Mouse (Mus musculus): ENCODE results near the gene Pten.

The Pten gene

GRCm38 (mm10) chr19:32754188-32755000, 2.9 kb upstream of the Pten start:
- CTCF ChIA-PET = interaction anchor here (0.6 to 3.2 kb wide), 4 partner anchors 70 to 471 kb away, joined by 3 to 16 read pairs (median 8); no protein-coding TSS in a partner anchor

- CTCF ChIA-PET = interaction anchor here (0.7 to 3.2 kb wide), 3 partner anchors 201 to 472 kb away, joined by 7 to 12 read pairs (median 12); no protein-coding TSS in a partner anchor
Measured at GRCm38 (mm10) chr19:32755104-32755791, 2.0 kb upstream of the Pten start.

- CTCF ChIA-PET = interaction anchor here (0.6 to 3.2 kb wide), 4 partner anchors 200 to 471 kb away, joined by 7 to 12 read pairs (median 11); no protein-coding TSS in a partner anchor
Measured at GRCm38 (mm10) chr19:32755792-32756635, 1.3 kb upstream of the Pten start.

DNA sequence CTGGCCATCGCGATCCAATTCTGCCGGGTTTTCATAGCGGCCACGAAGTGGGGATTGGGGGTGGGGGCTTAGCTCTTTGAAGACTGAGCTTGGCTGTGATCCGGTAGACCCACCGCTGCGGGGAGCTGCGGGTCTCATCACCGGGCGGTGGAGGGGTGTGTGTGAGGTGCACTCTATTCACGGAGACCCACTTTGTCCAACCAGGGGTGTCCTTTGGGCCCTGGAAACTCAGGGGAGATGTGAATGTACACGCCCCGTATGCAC, 729 bp upstream of the Pten start:
- CTCF ChIA-PET = interaction anchor here (0.6 to 3.2 kb wide), 3 partner anchors 367 to 471 kb away, joined by 7 to 12 read pairs (median 10); no protein-coding TSS in a partner anchor

GRCm38 (mm10) chr19:32757831-32758792, 815 bp downstream of the Pten start:
- CTCF ChIA-PET = interaction anchor here (0.6 to 1.2 kb wide), 2 partner anchors 287 to 468 kb away, joined by 3 to 7 read pairs; no protein-coding TSS in a partner anchor

DNA sequence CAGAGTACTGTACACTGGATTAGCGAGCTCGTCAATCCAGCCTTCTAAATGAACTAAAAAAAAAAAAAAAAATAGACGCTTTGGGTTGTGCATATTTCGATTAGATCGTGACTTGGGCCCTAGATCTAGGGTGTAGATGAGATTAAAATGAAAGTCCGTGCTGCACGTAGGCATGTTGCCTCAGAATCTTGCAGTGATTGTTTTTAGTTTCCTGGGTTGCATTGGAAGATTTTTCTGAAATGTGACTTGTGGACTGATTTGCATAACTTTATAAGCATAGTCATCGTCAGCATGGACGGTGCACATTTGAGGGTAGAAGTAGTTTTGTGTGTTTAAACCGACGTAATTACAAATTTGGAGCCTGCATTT, 1.5 kb downstream of the Pten start:
- CTCF ChIA-PET = interaction anchor here (0.6 to 1.2 kb wide), 2 partner anchors 286 to 467 kb away, joined by 3 to 7 read pairs; no protein-coding TSS in a partner anchor

GRCm38 (mm10) chr19:32759357-32760024, 2.2 kb downstream of the Pten start:
- CTCF ChIA-PET = interaction anchor here (0.8 kb wide), 1 partner anchor 79 kb away, joined by 5 read pairs; no protein-coding TSS in a partner anchor

DNA sequence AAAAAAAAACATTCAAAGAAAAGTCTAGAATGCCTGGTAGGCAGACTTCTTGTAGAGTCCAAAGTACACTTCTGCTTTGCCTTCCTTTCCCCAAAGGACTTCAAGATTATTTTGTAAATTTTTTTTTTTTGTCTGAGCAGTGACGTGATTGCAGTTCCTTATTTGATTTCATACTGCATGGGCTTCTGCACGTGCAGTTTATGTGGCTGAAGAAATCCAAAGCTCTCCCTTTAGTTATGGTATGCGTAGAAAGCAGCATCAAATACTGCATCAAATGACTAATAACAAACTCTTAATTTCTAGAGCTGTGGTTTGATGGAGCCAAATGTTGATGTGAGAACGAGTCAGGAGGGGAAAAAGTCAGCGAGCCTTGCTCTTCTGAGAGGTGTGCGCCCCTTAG, 3.2 kb downstream of the Pten start:
- CTCF ChIA-PET = interaction anchor here (0.7 kb wide), 2 partner anchors 12 to 490 kb away, joined by 3 to 4 read pairs; no protein-coding TSS in a partner anchor

DNA sequence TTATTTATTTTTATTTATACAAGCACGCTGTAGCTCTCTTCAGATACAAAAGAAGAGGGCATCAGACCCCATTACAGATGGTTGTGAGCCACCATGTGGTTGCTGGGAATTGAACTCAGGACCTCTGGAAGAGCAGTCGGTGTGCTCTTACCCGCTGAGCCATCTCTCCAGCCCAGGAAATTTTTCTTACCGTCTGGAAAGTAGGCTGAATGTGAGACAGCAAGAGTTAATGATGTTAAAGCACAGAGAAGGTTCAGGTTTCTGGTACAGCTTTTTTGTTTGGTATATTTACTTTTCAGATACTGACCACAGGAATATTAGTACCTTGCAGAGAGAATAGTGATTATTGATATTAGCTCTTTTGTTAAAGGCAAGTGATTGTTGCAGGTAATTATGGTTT, 3.9 kb downstream of the Pten start:
- CTCF ChIA-PET = interaction anchor here (0.6 to 1.2 kb wide), 2 partner anchors 30 to 69 kb away, joined by 3 to 9 read pairs; no protein-coding TSS in a partner anchor

DNA sequence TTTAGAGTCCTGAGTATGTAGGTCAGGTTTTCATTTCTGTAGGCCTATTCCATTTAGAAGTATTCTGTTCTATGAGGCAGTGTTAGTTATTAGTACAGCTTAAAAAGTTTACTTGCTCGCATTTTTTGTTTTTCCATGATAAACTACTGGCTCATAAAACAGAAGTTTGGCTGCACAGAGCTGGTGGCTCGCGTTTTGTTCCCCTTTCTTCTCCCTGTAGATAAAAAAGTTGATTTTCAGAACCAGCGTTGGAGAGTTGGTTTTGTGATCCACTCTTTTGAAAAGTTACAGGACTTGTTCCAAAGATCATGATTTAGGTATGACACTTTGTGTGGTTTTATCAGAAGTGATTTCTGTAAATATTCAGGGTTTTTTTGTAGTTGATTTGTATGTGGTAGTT, 5.2 kb downstream of the Pten start:
- CTCF ChIA-PET = no interaction called here

DNA sequence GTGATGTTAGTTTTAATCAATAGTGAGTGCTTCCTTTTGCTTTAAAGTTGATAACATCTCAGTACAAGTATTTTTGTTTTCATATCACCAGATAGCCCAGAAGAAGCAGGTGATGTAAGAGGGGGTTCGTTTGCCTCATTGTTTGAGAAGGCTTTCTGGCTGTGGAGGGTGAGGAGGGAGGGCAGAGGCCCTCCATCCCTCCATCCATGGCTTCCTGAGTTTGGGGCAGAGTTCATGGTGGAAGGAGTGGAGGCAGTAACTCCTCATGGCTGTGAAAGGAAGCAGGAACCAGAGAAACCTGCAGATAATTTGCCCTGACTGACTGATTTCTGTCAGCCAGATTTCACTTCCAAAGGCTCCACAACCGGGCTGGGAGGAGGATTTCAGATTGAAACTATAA, 21.1 kb downstream of the Pten start:
- CTCF ChIA-PET = no interaction called here

DNA sequence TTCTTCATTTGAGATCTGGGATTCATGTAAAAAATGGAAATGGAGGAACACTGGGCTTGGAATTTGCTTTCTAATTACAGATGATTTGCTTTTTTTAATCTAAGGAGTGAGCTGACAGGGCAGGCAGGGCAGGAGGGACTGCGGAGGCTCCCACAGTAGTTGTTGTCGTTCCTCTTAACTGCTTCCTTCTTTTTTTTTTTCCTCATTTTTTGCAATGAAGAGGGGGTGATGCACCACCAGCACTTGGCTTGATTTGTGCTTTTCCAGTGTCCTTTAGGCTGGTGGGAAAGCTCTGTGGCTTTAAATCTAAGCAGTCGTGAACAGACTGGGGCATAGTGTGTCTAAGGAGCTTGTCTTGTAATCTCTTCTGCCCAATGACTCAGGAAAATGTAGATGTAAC, 21.8 kb downstream of the Pten start:
- CTCF ChIA-PET = interaction anchor here (0.7 kb wide), 1 partner anchor 690 kb away, joined by 9 read pairs; no protein-coding TSS in a partner anchor

GRCm38 (mm10) chr19:32781305-32782071, 24.2 kb downstream of the Pten start:
- CTCF ChIA-PET = interaction anchor here (0.6 kb wide), 2 partner anchors 14 to 143 kb away, joined by 6 to 7 read pairs; no protein-coding TSS in a partner anchor

DNA sequence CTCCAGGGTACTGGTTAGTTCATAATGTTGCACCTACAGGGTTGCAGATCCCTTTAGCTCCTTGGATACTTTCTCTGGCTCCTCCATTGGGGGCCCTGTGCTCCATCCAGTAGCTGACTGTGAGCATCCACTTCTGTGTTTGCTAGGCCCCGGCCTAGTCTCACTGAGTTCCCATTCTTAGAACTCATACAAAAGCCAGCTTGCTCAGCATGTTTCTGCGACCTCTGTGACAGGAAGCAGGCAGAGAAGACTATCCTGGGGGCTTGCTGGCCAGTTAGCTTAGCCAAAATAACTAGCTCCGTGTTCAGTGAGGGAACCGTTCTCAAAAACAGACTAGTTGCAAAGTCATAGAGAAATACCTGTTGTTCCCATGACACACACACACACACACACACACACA, 30.1 kb downstream of the Pten start:
- CTCF ChIA-PET = interaction anchor here (0.6 kb wide), 1 partner anchor 40 kb away, joined by 4 read pairs; no protein-coding TSS in a partner anchor

DNA sequence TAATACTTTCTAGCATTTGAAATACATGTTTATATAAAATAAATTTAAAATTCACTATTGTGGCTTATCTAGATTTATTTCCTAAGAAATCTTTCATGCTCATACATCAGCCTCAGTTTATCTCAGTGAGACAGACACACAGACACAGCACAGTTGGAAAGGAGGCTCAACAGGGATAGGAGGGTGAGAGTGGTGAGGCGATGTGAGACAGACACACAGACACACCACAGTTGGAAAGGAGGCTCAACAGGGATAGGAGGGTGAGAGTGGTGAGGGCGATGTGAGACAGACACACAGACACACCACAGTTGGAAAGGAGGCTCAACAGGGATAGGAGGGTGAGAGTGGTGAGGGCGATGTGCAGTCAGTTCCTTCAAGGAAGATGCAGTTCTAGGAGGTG, 30.7 kb downstream of the Pten start:
- CTCF ChIA-PET = interaction anchor here (0.6 kb wide), 1 partner anchor 39 kb away, joined by 4 read pairs; no protein-coding TSS in a partner anchor

DNA sequence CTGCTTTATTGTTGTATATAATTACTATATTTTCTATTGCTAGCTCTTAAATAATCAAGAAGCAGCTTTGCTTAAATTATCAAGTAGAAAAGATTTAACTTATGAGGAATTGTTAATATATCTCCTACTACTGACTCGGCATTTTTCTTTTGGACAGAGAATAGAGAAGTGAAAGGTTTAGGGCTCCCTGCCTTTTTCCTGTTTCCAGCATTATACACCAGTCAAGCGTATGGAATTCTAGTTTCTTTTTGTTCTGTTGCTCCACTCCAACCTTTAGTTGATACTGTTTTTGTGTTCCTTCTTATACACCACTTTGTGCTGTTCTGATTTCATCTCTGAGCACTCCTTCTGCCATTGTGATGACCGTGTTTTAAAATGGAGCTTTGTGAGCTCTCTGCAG, 32.2 kb downstream of the Pten start:
- CTCF ChIA-PET = no interaction called here

GRCm38 (mm10) chr19:32792610-32793009, 35.3 kb downstream of the Pten start:
- CTCF ChIA-PET = no interaction called here

- CTCF ChIA-PET = interaction anchor here (0.8 kb wide), 1 partner anchor 431 kb away, joined by 3 read pairs; no protein-coding TSS in a partner anchor
Measured at GRCm38 (mm10) chr19:32793901-32794300, 36.6 kb downstream of the Pten start.

DNA sequence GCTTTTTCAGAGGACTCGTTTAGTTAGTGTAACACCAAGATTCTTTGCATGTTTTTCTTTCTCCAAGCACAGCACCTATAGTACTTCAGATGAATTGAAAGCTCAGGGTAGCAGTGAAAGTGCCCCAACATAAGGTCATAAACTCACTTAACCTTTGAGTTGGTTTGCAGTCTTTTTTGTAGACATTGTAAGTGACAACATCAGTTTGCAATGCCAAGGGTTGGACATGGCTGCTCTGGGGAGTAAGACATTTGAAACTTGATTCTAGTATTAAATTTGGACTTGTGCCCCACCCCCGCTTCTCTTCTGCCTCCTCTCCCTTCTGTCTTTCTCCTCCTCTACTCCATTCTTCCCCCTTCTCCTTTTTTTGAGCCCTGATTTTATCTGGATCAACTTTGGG, 43.3 kb downstream of the Pten start:
- CTCF ChIA-PET = interaction anchor here (0.6 kb wide), 1 partner anchor 37 kb away, joined by 4 read pairs; no protein-coding TSS in a partner anchor

Data from spleen, embryonic (tissue).